Mouse (Mus musculus) monocyte, adult 5-6 weeks (primary cell): ENCODE results near the gene G430095P16Rik. TPM values are rescaled to one million over a fixed set of nuclear protein-coding genes. Genes with fewer than 3 reads are reported as not detected.

Source experiments
- ATAC-seq: fragments of 153-309, 156-312 bp; replicated peaks from 2 replicates; pipeline ENCODE4 v1.8.0; 2017; ENCODE audit warnings: mild to moderate bottlenecking; ENCODE audit not compliant: low TSS enrichment, insufficient number of reproducible peaks, severe bottlenecking, poor library complexity, low FRiP score
- total RNA-seq: library from RNA; stranded (forward); fragments of 200-1000, 200-491, 200-594 nt; gene quantifications from 3 replicates; pipeline ENCODE4 v1.2.3, GENCODE M21; 2017

Gene G430095P16Rik
- total RNA-seq, 1 experiment from 2014 or later, result 8.9 TPM

- no peak for ATAC-seq
These were observed 37.6 kb downstream of the G430095P16Rik start for GRCm38 (mm10) chr8:84760405-84760805.

GRCm38 (mm10) chr8:84760901-84761300 lies 38.1 kb downstream of the G430095P16Rik start:
- ATAC-seq, result no peak

GRCm38 (mm10) chr8:84764100-84764499 lies 41.3 kb downstream of the G430095P16Rik start:
- ATAC-seq, result no peak

GRCm38 (mm10) chr8:84764870-84765495 lies 42.2 kb downstream of the G430095P16Rik start:
- no peak for ATAC-seq

- ATAC-seq, result no peak
These were observed 42.8 kb downstream of the G430095P16Rik start for GRCm38 (mm10) chr8:84765629-84766028.

- ATAC-seq, result no peak
These were observed 43.6 kb downstream of the G430095P16Rik start for GRCm38 (mm10) chr8:84766422-84766821.

- ATAC-seq, result no peak
These were observed 44.4 kb downstream of the G430095P16Rik start for GRCm38 (mm10) chr8:84767221-84767620.

GRCm38 (mm10) chr8:84768343-84769095 lies 45.7 kb downstream of the G430095P16Rik start:
- no peak for ATAC-seq

GRCm38 (mm10) chr8:84769324-84769723 lies 46.5 kb downstream of the G430095P16Rik start:
- ATAC-seq, result no peak

GRCm38 (mm10) chr8:84770100-84770953 lies 47.5 kb downstream of the G430095P16Rik start:
- no peak for ATAC-seq

GRCm38 (mm10) chr8:84771000-84771687 lies 48.3 kb downstream of the G430095P16Rik start:
- ATAC-seq, result no peak

GRCm38 (mm10) chr8:84771941-84772378 lies 49.2 kb downstream of the G430095P16Rik start:
- ATAC-seq, result no peak

GRCm38 (mm10) chr8:84772628-84773027 lies 49.8 kb downstream of the G430095P16Rik start:
- no peak for ATAC-seq

- ATAC-seq, result no peak
These were observed 50.5 kb downstream of the G430095P16Rik start for GRCm38 (mm10) chr8:84773304-84773703.

- no peak for ATAC-seq
These were observed 51.0 kb downstream of the G430095P16Rik start for GRCm38 (mm10) chr8:84773833-84774232.

GRCm38 (mm10) chr8:84774473-84774911 lies 51.7 kb downstream of the G430095P16Rik start:
- ATAC-seq, result no peak

- ATAC-seq, result peak; percentile 48; the same call in 1 of the 2 replicates
These were observed 52.3 kb downstream of the G430095P16Rik start for GRCm38 (mm10) chr8:84775105-84775591.

- ATAC-seq, result no peak
These were observed 52.9 kb downstream of the G430095P16Rik start for GRCm38 (mm10) chr8:84775621-84776113.
